11 mouse cellular contexts compared by ENCODE assay signal in genomic region chr11:50646148-50646547, GRCm38 (mm10). TPM values are rescaled to one million over a fixed set of nuclear protein-coding genes. Genes with fewer than 3 reads are reported as not detected.
A peak's percentile ranks its signal among the peaks of the same experiment; 100 is the strongest.
DNase-seq lines count a peak whose midpoint lies in the region; ATAC-seq and TF ChIP-seq lines count a peak whose summit lies in the region.
"Had no signal": no experiment of that assay in that cellular context is flagged by ENCODE, and none has a peak within 500 bp of the region (broad histone marks: within the 10 kb centered on the region; RNA-seq: fewer than 3 reads in every experiment).

No protein-coding gene starts in this region.

- H3K4me3 ChIP-seq in heart, embryonic 11.5 days (ENCODE audit: low read depth, low read length) = no peak overlapping the region
- no peak overlapping the region for H3K4me3 ChIP-seq in midbrain, embryonic 14.5 days (replicated peaks; ENCODE audit: low read depth, low read length)
- H3K4me3 ChIP-seq in midbrain, embryonic 13.5 days (replicated peaks) = no peak overlapping the region
- no peak overlapping the region for H3K4me3 ChIP-seq in stomach, postnatal 0 days (ENCODE audit: low read depth, low read length)
- H3K4me3 ChIP-seq: liver, embryonic 13.5 days had no signal

- WGBS in heart, embryonic 11.5 days (ENCODE audit: insufficient replicate concordance) = 59% methylated on average over 4 of the region's 4 CpGs
- 77% methylated on average over 4 of the region's 4 CpGs for WGBS in midbrain, embryonic 14.5 days
- WGBS in midbrain, embryonic 13.5 days = 77% methylated on average over 4 of the region's 4 CpGs
- WGBS in stomach, postnatal 0 days = 23% methylated on average over 4 of the region's 4 CpGs

- H3K9me3 ChIP-seq in heart, embryonic 11.5 days (replicated peaks; ENCODE audit: control insufficient read depth, low read length) = peaks cover 9% of the 10 kb centered on the region
- H3K9me3 ChIP-seq in midbrain, embryonic 14.5 days (ENCODE audit: control insufficient read depth, low read length) = peaks cover 10% of the 10 kb centered on the region; the same call in 1 of the 2 replicates
- peaks cover 7% of the 10 kb centered on the region; the same call in 1 of the 2 replicates for H3K9me3 ChIP-seq in midbrain, embryonic 13.5 days
- no peaks in the 10 kb centered on the region for H3K9me3 ChIP-seq in stomach, postnatal 0 days (ENCODE audit: control insufficient read depth, low read length)
- H3K9me3 ChIP-seq: liver, embryonic 13.5 days had no signal

- ATAC-seq in heart, embryonic 11.5 days (replicated peaks; ENCODE audit: insufficient number of reproducible peaks, low FRiP score, low TSS enrichment) = no peak
- no peak for ATAC-seq in midbrain, embryonic 14.5 days (ENCODE audit: low FRiP score, low TSS enrichment)
- no peak for ATAC-seq in midbrain, embryonic 13.5 days
- ATAC-seq in stomach, postnatal 0 days (ENCODE audit: low FRiP score, low TSS enrichment) = peak; percentile 80; the same call in 1 of the 2 replicates

- no peak overlapping the region for H3K9ac ChIP-seq in heart, embryonic 11.5 days (ENCODE audit: low read depth, low read length)
- H3K9ac ChIP-seq in midbrain, embryonic 14.5 days (replicated peaks; ENCODE audit: low read length) = no peak overlapping the region
- no peak overlapping the region for H3K9ac ChIP-seq in midbrain, embryonic 13.5 days (replicated peaks)
- no peak overlapping the region for H3K9ac ChIP-seq in stomach, postnatal 0 days (ENCODE audit: low read length)
- H3K9ac ChIP-seq: liver, embryonic 13.5 days had no signal

- H3K36me3 ChIP-seq in heart, embryonic 11.5 days (ENCODE audit: control insufficient read depth, insufficient read depth, low read length) = no peaks in the 10 kb centered on the region
- no peaks in the 10 kb centered on the region for H3K36me3 ChIP-seq in midbrain, embryonic 14.5 days (ENCODE audit: control insufficient read depth, insufficient read depth, low read length)
- H3K36me3 ChIP-seq in midbrain, embryonic 13.5 days = no peaks in the 10 kb centered on the region
- no peaks in the 10 kb centered on the region for H3K36me3 ChIP-seq in stomach, postnatal 0 days (ENCODE audit: control insufficient read depth, insufficient read depth, low read length)
- H3K36me3 ChIP-seq: liver, embryonic 13.5 days had no signal

- no peak for TF ChIP-seq EP300 in stomach, postnatal 0 days (optimal IDR thresholded peaks at IDR 0.05)

- no peak overlapping the region for H3K4me2 ChIP-seq in heart, embryonic 11.5 days
- H3K4me2 ChIP-seq in midbrain, embryonic 14.5 days (ENCODE audit: low read length) = no peak overlapping the region
- H3K4me2 ChIP-seq in midbrain, embryonic 13.5 days (replicated peaks) = no peak overlapping the region
- H3K4me2 ChIP-seq in stomach, postnatal 0 days (replicated peaks; ENCODE audit: low read depth) = no peak overlapping the region
- H3K4me2 ChIP-seq: liver, embryonic 13.5 days had no signal

- no peak for TF ChIP-seq CTCF in stomach, postnatal 0 days (IDR thresholded peaks at IDR 0.05; ENCODE audit: low read depth)

- peak; percentile 98 for DNase-seq in heart, adult 11 months
- DNase-seq in midbrain, embryonic 14.5 days = peak; percentile 23
- peak; percentile 61 for DNase-seq in heart, postnatal 25 days (ENCODE audit: low spot score)
- peak; percentile 50 for DNase-seq in stomach, postnatal 0 days (ENCODE audit: low spot score)
- no peak for DNase-seq in layer of hippocampus, adult 18-20 months (ENCODE audit: low spot score in 2 of 2)
- DNase-seq in cerebellum, postnatal 36 days = no peak
- DNase-seq: cerebellum, adult 2 months; kidney, adult 18-20 months; liver, embryonic 13.5 days had no signal

- no peaks in the 10 kb centered on the region for H3K4me1 ChIP-seq in heart, embryonic 11.5 days (ENCODE audit: control insufficient read depth, insufficient read depth, low read length)
- no peaks in the 10 kb centered on the region for H3K4me1 ChIP-seq in midbrain, embryonic 14.5 days (ENCODE audit: control insufficient read depth, insufficient read depth, low read length)
- H3K4me1 ChIP-seq in midbrain, embryonic 13.5 days (replicated peaks) = no peaks in the 10 kb centered on the region
- H3K4me1 ChIP-seq in stomach, postnatal 0 days (replicated peaks; ENCODE audit: control insufficient read depth, insufficient read depth) = no peaks in the 10 kb centered on the region
- H3K4me1 ChIP-seq: liver, embryonic 13.5 days had no signal

- H3K27ac ChIP-seq in heart, embryonic 11.5 days (ENCODE audit: low read depth, low read length) = no peak overlapping the region
- H3K27ac ChIP-seq in midbrain, embryonic 14.5 days (replicated peaks; ENCODE audit: low read depth, low read length) = no peak overlapping the region
- H3K27ac ChIP-seq in midbrain, embryonic 13.5 days = no peak overlapping the region
- peak overlapping the region; percentile 31 for H3K27ac ChIP-seq in stomach, postnatal 0 days (replicated peaks)
- H3K27ac ChIP-seq: liver, embryonic 13.5 days had no signal

- no peaks in the 10 kb centered on the region for H3K27me3 ChIP-seq in heart, embryonic 11.5 days (ENCODE audit: control insufficient read depth, insufficient read depth, low read length)
- no peaks in the 10 kb centered on the region for H3K27me3 ChIP-seq in midbrain, embryonic 14.5 days (ENCODE audit: control insufficient read depth, insufficient read depth, low read length)
- no peaks in the 10 kb centered on the region for H3K27me3 ChIP-seq in midbrain, embryonic 13.5 days
- no peaks in the 10 kb centered on the region for H3K27me3 ChIP-seq in stomach, postnatal 0 days (ENCODE audit: control insufficient read depth, insufficient read depth, low read length)
- H3K27me3 ChIP-seq: liver, embryonic 13.5 days had no signal

- intact Hi-C loops in heart, postnatal 25 days (cut with DNase I) = no loop called here

RNA-seq across cellular contexts. Expression of gene Adamts2, which starts 44.3 kb away (rescaled TPM):
- polyA plus RNA-seq in heart, embryonic 11.5 days (2014; fragmentation: Nextera tagmentation; extraction: Ambion mirVana) = 2.5 and 2.9 TPM in 2 replicates
- 2.7 and 3.4 TPM in 2 replicates for polyA plus RNA-seq in midbrain, embryonic 14.5 days (2014; fragmentation: Nextera tagmentation; extraction: Ambion mirVana)
- 1.6 and 1.9 TPM in 2 replicates for polyA plus RNA-seq in midbrain, embryonic 13.5 days (2015; fragmentation: Nextera tagmentation; extraction: Ambion mirVana)
- 10 to 100 TPM; 19.1 to 20.0 TPM for total RNA-seq in heart, postnatal 25 days (2021)
- polyA plus RNA-seq in stomach, postnatal 0 days (2015; fragmentation: Nextera tagmentation; extraction: Ambion mirVana) = 10.3 and 12.2 TPM in 2 replicates
- total RNA-seq in layer of hippocampus, adult 18-20 months (2021) = 10 to 100 TPM; 13.7 to 16.8 TPM

Comparison
In these comparisons a context has a peak if more than half of its experiments do, and no peak if none do; other contexts are left out.
1. DNase-seq: peak in heart, adult 11 months (single experiment), midbrain, embryonic 14.5 days (single experiment), heart, postnatal 25 days (single experiment) and stomach, postnatal 0 days (single experiment); none in layer of hippocampus, adult 18-20 months (0 of 2) and cerebellum, postnatal 36 days (0 of 2).